Mouse (Mus musculus) midbrain, embryonic 11.5 days (tissue): ENCODE measurements at regions not wholly inside any gene's neighbourhood (a gene's known extent, or its start where the extent isn't known, plus 50 kb on each side); places are given as distances from the start of the nearest gene placed in this dataset.

ENCODE experiments used
- ATAC-seq: fragments of 200-750 bp; cut with Nextera tagmentation; 2 replicates; pipeline ENCODE4 v1.8.0; 2017; ENCODE audit warnings: moderate TSS enrichment, moderate library complexity; ENCODE audit not compliant: low FRiP score
- DNase-seq: peaks from one replicate; pipeline ENCODE4 v3.0.0; 2015; ENCODE audit warnings: low spot score; ENCODE audit errors: missing footprints
- H3K27ac ChIP-seq: fragments of 300-500 bp; sonication (generic); 2 replicates; pipeline ENCODE4 v1.5.1; 2014; ENCODE audit warnings: low read depth, low read length
- H3K27me3 ChIP-seq: fragments of 300-500 bp; sonication (generic); 2 replicates; pipeline ENCODE4 v1.6.1; 2014; ENCODE audit warnings: mild to moderate bottlenecking, low read length, moderate library complexity, mixed read lengths; ENCODE audit not compliant: control insufficient read depth, insufficient read depth
- H3K36me3 ChIP-seq: fragments of 300-500 bp; sonication (generic); 2 replicates; pipeline ENCODE4 v1.6.1; 2014; ENCODE audit warnings: mild to moderate bottlenecking, low read length, moderate library complexity, mixed read lengths; ENCODE audit not compliant: control insufficient read depth, insufficient read depth
- H3K4me1 ChIP-seq: fragments of 300-500 bp; sonication (generic); 2 replicates; pipeline ENCODE4 v1.6.1; 2014; ENCODE audit warnings: low read length; ENCODE audit not compliant: control insufficient read depth, insufficient read depth
- H3K4me2 ChIP-seq: fragments of 300-500 bp; sonication (generic); 2 replicates; pipeline ENCODE4 v1.6.1; 2014; ENCODE audit warnings: mild to moderate bottlenecking, moderate library complexity
- H3K4me3 ChIP-seq: fragments of 300-500 bp; sonication (generic); 2 replicates; pipeline ENCODE4 v1.5.1; 2014; ENCODE audit warnings: low read depth, low read length
- H3K9ac ChIP-seq: fragments of 300-500 bp; sonication (generic); 2 replicates; pipeline ENCODE4 v1.6.1; 2014; ENCODE audit warnings: low read length
- H3K9me3 ChIP-seq: fragments of 300-500 bp; sonication (generic); 2 replicates; pipeline ENCODE4 v1.6.1; 2016; ENCODE audit warnings: low read length; ENCODE audit not compliant: control insufficient read depth
- WGBS: fragments of 180-500 bp; shearing (Covaris S2); extraction: QIAGEN DNeasy Blood & Tissue Kit; methylation state at CpG from one replicate; pipeline ENCODE4 v1.1.7; 2014; 5-methylcytosine and 5-hydroxymethylcytosine counted together

DNA sequence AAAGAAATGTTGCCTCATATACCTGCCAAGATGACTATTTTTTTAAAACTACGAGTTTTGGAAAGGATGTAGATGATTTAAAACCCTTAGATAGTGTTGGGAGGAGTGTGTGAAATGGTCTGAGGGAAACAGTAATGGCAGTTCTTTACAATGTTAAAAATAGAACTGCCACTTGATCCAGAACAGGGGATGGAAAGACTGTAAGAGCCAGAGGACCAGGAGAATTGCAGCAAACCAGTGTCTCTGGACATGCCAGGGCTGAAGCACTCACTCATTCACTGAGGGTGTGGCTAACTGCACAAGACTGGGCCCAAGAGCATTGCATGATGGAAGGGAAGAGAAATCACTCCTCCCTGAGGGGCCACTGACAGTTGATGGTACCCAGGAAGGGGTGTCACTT is 53.9 kb upstream of the Rasgef1b start:
- Histone ChIP-seq H3K9me3 (no peaks in the 10 kb centered on the region), H3K4me2 (no peak overlapping the region), H3K36me3 (no peaks in the 10 kb centered on the region), H3K27ac (no peak overlapping the region), H3K4me1 (peaks cover 10% of the 10 kb centered on the region), H3K4me3 (no peak overlapping the region), H3K27me3 (no peaks in the 10 kb centered on the region), H3K9ac (no peak overlapping the region)
- DNase-seq (no peak), ATAC-seq (no peak)
- 88% methylated on average over 1 of the region's 1 CpGs for WGBS

DNA sequence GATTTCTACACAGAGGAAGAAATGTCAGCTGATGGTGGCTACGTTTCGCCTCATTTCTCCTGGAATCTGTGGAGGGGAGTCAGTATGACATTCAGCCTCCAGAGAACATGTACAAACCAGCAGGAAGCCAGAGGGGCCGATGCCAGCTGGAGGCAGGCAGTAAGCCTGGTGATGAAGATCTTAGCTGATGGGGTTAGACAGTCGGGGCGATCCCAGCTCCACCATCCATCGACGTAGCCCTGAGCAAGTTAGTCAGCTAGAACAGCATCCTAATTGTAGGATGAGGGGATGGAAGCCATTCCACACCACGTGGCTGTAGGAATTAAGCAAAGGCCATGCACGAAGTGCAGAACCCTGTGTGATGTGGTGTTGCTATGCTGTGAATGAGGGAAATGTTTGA is 57.0 kb upstream of the Rasgef1b start:
- no peak overlapping the region for H3K4me3 ChIP-seq
- no peaks in the 10 kb centered on the region for H3K27me3 ChIP-seq
- no peaks in the 10 kb centered on the region for H3K36me3 ChIP-seq
- peaks cover 16% of the 10 kb centered on the region for H3K4me1 ChIP-seq
- 73% methylated on average over 9 of the region's 9 CpGs for WGBS
- H3K4me2 ChIP-seq, result no peak overlapping the region
- H3K9me3 ChIP-seq, result no peaks in the 10 kb centered on the region
- no peak for ATAC-seq
- no peak overlapping the region for H3K27ac ChIP-seq
- DNase-seq, result no peak
- no peak overlapping the region for H3K9ac ChIP-seq

DNA sequence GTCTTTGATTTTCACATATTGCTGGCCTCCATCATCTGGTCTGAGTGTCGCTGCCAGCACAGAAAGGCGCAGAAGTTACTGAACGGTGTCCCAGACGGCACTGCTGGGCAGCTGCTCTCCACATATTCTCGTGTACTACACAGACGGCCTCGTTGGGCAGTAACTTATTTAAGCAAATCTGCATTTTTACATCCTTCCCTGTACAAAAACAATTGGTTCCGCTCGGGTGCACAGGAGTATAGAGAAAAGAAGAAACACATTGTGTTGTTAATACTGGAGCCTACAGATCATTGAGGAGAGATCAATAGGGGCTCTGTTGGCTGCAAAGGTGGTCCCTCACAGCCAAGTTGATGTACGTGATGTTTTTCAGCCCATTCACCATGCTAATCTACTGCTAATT is 58.4 kb upstream of the Rasgef1b start:
- no peak overlapping the region for H3K9ac ChIP-seq
- H3K4me2 ChIP-seq, result no peak overlapping the region
- H3K27me3 ChIP-seq, result no peaks in the 10 kb centered on the region
- no peak overlapping the region for H3K27ac ChIP-seq
- H3K36me3 ChIP-seq, result no peaks in the 10 kb centered on the region
- DNase-seq (peak; percentile 90), ATAC-seq (peak; percentile 71)
- no peaks in the 10 kb centered on the region for H3K9me3 ChIP-seq
- no peak overlapping the region for H3K4me3 ChIP-seq
- WGBS, result 35% methylated on average over 10 of the region's 10 CpGs
- peaks cover 16% of the 10 kb centered on the region for H3K4me1 ChIP-seq

DNA sequence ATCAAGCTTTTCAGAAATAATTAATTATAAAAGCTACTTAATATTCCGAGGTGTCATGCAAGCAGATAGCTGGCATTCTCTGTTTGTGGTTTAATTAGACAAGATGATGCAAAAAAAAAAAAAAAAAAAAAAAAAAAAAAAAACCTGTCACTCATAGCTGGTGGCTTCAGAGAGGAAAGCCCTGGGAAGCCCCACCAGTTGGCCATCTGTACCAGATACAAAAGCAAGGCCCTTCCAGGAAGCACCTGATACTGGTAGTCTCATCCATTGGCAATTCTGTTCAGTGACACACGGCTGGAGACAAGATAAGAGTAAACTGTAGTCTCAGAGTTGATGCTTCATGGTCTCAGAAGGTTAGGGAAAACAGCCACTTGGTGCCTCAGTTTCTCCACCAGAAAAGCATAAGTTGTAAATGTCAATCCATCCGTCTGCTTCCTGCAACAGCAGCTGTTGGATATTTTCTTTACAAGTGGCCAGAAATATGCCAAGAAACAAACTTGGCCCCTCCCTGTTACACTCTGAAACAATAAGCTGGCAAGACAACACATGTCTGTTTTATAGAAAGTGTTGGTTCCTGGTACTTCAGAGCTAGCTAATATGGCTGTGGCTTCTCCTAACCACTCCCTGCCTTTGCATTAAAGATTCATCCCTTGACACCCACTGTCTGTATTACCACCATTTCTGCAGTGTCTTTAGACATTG is 59.0 kb upstream of the Rasgef1b start:
- H3K9me3 ChIP-seq, result no peaks in the 10 kb centered on the region
- ATAC-seq (no peak), DNase-seq (no peak)
- peaks cover 16% of the 10 kb centered on the region for H3K4me1 ChIP-seq
- no peak overlapping the region for H3K4me2 ChIP-seq
- H3K4me3 ChIP-seq, result no peak overlapping the region
- H3K36me3 ChIP-seq, result no peaks in the 10 kb centered on the region
- H3K27me3 ChIP-seq, result no peaks in the 10 kb centered on the region
- 74% methylated on average over 3 of the region's 3 CpGs for WGBS
- H3K27ac ChIP-seq, result no peak overlapping the region
- H3K9ac ChIP-seq, result no peak overlapping the region

DNA sequence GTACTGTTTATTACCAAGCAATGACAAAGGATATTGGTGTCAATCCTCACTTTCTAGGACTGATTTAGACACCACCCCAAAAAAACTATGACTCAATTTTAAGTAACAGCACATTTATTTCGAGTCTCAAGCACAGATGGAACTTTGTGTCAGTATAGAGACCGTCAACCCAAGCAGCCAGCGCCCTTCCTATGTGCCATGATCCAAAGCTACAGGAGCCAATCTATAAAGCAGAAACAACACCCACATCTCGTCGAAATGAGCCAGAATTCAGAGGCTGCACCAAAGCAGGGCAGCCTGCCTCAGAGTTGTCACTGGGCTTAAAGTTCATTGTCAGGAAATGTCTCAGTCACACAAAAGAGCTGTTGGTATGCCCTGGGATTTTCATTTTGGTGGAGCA is 61.9 kb upstream of the Rasgef1b start:
- no peak overlapping the region for H3K4me3 ChIP-seq
- DNase-seq (no peak), ATAC-seq (no peak)
- H3K36me3 ChIP-seq, result no peaks in the 10 kb centered on the region
- H3K4me1 ChIP-seq, result peaks cover 16% of the 10 kb centered on the region
- no peaks in the 10 kb centered on the region for H3K27me3 ChIP-seq
- 87% methylated on average over 5 of the region's 5 CpGs for WGBS
- H3K9ac ChIP-seq, result no peak overlapping the region
- H3K27ac ChIP-seq, result no peak overlapping the region
- no peaks in the 10 kb centered on the region for H3K9me3 ChIP-seq
- H3K4me2 ChIP-seq, result no peak overlapping the region

DNA sequence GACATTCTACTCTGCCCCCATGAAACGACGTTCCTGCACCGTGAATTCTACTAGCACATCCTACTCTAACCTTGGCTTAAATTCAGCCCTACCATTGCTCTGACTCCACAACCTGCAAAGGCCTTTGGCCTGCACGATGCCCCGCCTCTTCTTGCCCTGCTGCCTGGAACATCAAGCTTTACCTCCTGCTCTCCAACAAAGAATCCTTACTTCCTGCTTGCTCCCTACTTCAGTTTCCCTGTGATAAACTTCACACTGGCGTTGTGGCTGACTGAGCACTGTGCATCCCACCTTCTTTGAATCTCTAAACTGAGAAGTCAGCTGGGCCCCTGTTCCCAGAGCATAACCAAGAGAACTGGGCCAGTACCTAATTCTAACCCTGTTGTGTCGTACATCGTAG is 71.7 kb upstream of the Rasgef1b start:
- Histone ChIP-seq H3K27ac (no peak overlapping the region), H3K9ac (no peak overlapping the region), H3K4me2 (no peak overlapping the region), H3K9me3 (no peaks in the 10 kb centered on the region), H3K36me3 (no peaks in the 10 kb centered on the region), H3K27me3 (no peaks in the 10 kb centered on the region), H3K4me3 (no peak overlapping the region), H3K4me1 (no peaks in the 10 kb centered on the region)
- 78% methylated on average over 8 of the region's 8 CpGs for WGBS
- ATAC-seq (no peak), DNase-seq (no peak)

DNA sequence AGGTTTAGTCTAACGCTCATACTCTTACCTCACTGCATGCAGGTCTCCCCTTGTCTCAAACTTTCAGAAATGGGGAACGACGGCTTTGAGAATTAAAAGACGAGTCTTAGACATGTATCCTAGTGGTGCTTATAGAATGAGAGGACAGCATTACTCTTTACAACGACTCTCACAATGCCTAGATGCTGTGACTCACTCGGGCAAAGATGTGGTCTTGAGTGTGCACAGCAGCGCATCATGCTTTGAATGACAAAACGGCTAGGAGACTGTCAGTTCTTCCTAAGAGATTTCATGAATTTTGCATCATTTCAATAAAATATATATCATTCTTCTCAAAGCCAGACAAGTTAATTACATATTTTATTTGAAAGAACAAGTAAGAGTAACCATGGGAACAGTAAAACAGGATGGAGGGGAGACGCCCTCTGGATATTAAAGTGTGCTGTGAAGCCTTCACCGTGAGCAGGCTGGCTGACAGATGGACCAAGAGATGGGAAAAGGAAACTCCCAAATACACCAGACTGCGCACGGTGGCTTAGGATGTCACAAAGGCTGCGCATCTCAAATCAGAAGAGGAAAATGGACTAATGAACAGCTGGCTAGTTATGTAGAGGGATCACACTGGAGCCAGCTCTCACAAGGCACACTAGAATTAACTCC is 73.1 kb upstream of the Rasgef1b start:
- WGBS, result 66% methylated on average over 13 of the region's 13 CpGs
- Histone ChIP-seq H3K9ac (no peak overlapping the region), H3K9me3 (no peaks in the 10 kb centered on the region), H3K36me3 (no peaks in the 10 kb centered on the region), H3K27me3 (no peaks in the 10 kb centered on the region), H3K4me2 (no peak overlapping the region), H3K27ac (no peak overlapping the region), H3K4me3 (no peak overlapping the region), H3K4me1 (no peaks in the 10 kb centered on the region)
- DNase-seq, result no peak
- no peak for ATAC-seq

DNA sequence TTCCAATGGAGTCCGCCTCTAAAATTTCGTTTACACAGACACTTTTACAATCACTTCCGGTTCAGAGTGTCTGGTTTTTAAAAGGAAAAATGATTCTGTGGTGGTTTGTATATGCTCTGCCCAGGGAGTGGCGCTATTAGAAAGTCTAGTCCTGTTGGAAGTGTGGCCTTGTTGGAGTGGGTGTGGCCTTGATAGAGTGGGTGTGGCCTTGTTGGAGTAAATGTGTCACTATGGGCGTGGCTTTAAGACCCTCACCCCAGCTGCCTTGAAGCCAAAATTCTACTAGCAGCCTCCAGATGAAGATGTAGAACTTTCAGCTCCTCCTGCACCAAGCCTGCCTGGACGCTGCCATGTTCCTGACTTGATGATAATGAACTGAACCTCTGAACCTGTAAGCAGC is 79.2 kb upstream of the Vamp9 start:
- no peaks in the 10 kb centered on the region for H3K4me1 ChIP-seq
- no peak overlapping the region for H3K4me2 ChIP-seq
- no peak for ATAC-seq
- DNase-seq, result no peak
- WGBS, result 81% methylated on average over 6 of the region's 6 CpGs
- no peaks in the 10 kb centered on the region for H3K36me3 ChIP-seq
- H3K27ac ChIP-seq, result no peak overlapping the region
- no peaks in the 10 kb centered on the region for H3K27me3 ChIP-seq
- H3K9ac ChIP-seq, result no peak overlapping the region
- H3K4me3 ChIP-seq, result no peak overlapping the region
- no peaks in the 10 kb centered on the region for H3K9me3 ChIP-seq

DNA sequence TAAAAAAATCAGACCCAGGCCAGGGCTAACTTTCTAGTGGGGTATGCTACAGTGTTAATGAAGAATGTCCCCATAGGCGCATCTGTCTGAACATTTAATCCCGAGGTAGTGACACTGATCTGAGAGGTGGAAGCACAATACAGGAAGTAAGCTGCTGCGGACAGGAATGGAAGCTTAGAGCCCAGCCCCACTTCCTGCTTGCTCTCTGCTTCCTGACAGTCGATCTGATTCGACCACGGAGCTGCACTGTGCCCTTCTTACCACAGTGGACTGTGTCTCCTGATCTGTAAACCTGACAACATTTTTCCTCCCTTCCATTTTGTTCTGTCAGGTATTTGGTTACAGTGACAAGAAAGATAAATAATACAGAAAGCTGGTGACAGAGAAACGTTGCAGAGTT is 77.5 kb upstream of the Vamp9 start:
- Histone ChIP-seq H3K9ac (no peak overlapping the region), H3K4me3 (no peak overlapping the region), H3K9me3 (no peaks in the 10 kb centered on the region), H3K27me3 (no peaks in the 10 kb centered on the region), H3K36me3 (no peaks in the 10 kb centered on the region), H3K4me1 (no peaks in the 10 kb centered on the region), H3K4me2 (no peak overlapping the region), H3K27ac (no peak overlapping the region)
- DNase-seq (no peak), ATAC-seq (no peak)
- 72% methylated on average over 7 of the region's 7 CpGs for WGBS
